Mouse (Mus musculus): ENCODE measurements at regions not wholly inside any gene's neighbourhood (a gene's known extent, or its start where the extent isn't known, plus 50 kb on each side); places are given as distances from the start of the nearest gene placed in this dataset.

- no peak for DNase-seq (ENCODE audit: low read depth, low spot score)
Observed at GRCm38 (mm10) chr4:105326989-105327388, 169.8 kb downstream of the Plpp3 start.

GRCm38 (mm10) chr4:105327711-105328471 lies 170.7 kb downstream of the Plpp3 start:
- no peak for DNase-seq (ENCODE audit: low read depth, low spot score)

DNA sequence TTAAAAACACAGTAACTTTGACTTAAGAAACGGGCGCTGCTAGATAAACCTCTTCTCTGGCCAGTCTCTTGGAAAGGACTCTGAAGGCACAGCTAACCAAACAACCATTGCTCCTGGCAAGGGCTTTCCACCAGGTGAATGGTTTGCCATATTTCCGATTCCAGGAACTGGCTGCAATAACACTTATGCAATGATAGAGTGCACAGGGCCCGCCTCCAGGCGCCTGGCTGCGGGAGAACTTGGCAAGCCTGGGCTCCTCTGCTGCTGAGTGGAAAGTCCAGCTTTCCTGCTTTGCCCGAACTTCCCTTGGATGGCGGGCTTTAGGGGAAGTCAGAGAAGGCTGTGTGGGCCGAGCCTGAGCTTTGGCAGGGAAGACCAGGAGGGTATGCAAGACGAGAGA lies 171.6 kb downstream of the Plpp3 start:
- DNase-seq (ENCODE audit: low read depth, low spot score) = no peak

- no peak for DNase-seq (ENCODE audit: low read depth, low spot score)
Observed at GRCm38 (mm10) chr4:105332081-105332480, 174.9 kb downstream of the Plpp3 start.

DNA sequence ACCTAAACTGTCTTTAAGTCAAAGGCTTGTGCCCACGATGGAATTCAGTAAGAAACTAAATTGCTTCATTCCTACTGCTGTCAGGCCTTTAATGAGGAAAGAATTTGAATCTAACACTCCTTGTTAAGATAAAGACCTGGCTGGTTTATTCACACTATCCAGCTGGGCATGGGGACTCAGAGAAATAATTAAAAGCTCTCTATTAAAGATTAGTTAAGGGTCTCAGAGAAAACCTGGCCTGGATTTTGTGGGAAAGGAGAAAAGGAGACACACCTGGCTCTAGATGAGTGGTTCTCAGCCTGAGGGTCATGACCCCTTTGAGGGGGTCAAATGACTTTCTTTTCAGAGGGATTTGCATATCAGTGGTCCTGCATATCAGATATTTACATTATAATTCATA lies 178.7 kb downstream of the Plpp3 start:
- DNase-seq (ENCODE audit: low read depth, low spot score) = no peak

DNA sequence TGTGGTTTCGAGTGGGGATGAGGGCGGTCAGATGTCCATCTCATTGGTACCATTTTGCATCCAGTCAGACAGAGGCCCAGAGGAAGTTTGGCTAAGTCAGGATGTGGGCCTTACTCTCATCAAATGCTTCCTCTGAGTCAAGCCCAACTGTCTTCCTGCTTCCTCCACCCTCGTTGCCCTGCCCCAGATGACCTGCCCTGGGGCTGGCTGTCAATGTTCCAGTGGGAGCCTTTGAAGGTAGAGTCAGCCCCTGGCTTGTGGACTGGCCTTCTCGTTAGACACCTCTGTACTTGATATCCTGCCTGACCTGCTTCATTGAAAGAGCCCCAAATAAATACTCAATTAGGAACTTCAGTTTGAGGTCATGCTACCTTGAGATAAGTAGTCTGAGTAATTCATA lies 179.4 kb downstream of the Plpp3 start:
- no peak for DNase-seq (ENCODE audit: low read depth, low spot score)

DNA sequence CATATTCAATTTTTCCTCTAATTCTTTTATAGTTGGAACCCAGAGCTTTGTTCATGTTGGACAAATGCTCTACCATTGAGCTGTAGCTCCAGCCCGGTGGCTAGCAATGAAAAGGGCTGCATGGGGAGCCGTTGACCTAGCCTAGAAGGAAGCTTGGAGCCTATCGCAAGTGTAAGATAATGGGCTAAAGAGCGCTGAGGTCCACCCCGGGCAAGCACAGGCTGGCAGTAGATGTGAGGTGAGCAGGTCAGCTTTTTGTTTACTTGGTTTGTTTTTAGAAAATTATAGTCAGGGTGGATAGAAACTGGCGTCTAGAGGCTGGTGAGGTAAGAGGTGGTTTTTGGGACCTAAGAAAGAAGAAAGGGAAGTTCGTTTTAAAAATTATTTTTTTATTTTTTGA lies 181.0 kb downstream of the Plpp3 start:
- DNase-seq (ENCODE audit: low read depth, low spot score) = no peak

DNA sequence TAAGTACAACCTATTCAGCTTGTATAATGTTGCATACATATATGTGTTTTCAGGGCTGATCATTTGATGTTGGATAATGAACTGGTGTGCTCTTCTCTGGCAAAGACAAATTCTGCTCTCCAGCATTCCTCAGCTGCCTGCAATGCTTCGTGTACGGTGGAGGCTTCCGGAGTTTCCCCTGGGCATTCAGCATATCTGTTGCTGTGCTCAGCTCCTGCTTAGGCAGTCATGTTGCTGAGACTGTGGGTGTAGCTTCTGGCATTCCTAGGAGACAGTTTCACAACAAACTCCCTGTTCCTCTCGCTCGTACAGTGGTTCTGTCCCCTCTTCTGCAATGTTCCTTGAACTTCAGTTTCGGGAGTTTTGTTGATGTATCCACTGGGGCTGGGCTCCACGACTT lies 181.7 kb downstream of the Plpp3 start:
- no peak for DNase-seq (ENCODE audit: low read depth, low spot score)

DNA sequence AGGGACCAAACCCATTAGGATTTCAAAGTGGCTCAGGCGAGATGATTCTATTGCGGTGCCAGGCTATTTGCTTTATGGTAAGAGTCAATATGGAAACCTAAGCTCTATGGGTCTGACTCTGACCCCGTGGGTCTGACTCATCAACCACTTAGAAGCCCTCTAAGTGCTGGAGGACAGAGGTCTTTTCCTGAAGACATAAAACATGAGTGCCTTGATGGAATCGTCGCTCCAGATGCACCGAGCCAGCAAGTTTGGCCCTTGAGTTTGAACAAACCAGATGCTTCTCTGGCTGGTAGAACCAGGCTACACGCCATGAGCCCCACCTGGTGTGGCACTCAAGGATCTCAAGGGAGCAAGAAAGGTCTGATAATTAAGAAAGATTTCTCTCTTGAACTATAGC lies 184.1 kb downstream of the Plpp3 start:
- no peak for DNase-seq (ENCODE audit: low read depth, low spot score)

DNA sequence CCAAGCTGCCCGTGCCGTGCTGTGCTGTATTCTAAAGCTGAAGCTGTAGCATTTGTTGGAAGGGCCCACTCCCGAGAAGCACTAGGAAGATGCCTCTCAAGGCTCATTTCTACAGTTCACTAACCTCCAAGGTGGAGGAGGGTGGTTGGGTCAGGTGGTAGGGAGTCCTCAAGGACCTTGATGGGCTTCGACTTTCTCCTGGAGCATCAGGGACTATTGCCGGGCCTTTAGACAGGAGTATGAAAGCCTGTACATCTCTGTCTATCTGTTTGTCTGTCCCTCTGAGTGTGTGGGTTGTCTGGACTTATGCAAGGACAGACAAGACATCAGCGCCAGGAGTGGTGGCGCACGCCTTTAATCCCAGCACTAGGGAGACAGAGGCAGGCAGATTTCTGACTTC lies 189.7 kb downstream of the Plpp3 start:
- no peak for DNase-seq (ENCODE audit: low read depth, low spot score)

- DNase-seq (ENCODE audit: low read depth, low spot score) = no peak
Observed at GRCm38 (mm10) chr4:105347911-105348310, 190.8 kb downstream of the Plpp3 start.

GRCm38 (mm10) chr4:105349316-105350207 lies 192.4 kb downstream of the Plpp3 start:
- DNase-seq (ENCODE audit: low read depth, low spot score) = no peak

DNA sequence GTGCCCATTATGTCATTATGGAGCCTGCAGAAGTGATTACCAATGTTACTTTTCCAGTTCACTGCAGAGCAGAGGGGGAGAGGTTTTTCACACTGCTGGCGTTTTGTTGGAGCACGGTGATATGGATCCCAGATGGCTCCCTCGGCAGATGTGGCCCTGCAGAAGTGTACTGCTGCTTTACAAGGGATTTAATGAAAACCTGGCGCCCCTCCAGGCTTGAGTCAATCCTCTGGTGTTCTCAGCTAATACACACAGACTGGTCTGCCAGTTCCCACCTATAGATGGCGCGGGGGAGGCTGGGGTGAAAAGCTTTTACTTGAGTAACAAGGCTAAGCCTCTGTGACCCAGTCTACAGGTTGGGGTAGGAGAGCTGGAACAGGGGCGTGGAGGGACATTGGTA lies 195.2 kb downstream of the Plpp3 start:
- DNase-seq (ENCODE audit: low read depth, low spot score) = no peak

DNA sequence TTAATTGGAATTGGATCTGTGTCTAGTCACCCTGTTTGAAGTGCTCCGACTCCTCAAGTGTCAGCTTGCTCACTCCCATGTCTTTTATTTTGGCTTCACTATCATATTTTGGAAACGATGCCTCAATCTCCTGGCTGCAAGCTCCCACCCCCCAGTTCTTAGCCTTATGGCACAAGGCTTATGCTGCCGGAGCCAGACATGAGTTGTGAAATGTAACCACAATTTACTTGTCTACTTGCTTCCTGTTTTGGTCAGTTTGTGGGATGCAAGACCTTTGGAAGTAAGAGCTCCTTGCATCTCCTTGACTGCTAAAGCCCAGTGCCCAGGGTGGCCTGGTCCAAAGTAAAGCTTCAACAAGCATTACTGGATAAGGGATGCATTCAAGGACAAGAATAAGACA lies 195.8 kb downstream of the Plpp3 start:
- no peak for DNase-seq (ENCODE audit: low read depth, low spot score)

- DNase-seq (ENCODE audit: low read depth, low spot score) = no peak
Observed at GRCm38 (mm10) chr4:105354097-105354496, 196.9 kb downstream of the Plpp3 start.

DNA sequence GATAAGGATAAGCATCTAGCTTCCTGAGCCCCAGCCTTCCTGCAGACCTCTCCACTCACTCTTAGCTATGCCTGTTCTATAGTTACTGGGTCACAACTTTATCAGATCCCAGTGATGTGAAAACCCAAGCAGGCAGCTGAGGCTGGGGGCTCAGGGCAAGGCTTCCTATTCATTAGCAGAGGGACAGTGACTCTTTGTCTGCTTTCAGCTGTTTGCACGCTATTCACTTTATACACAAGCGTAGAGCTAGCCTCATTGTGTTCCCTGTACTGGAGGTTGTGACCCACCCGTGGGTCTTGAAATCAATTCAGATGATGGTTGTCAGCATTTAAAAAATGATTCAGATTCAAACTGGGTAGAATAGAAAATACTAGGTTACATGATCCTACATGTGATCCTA lies 199.5 kb downstream of the Plpp3 start:
- no peak for DNase-seq (ENCODE audit: low read depth, low spot score)

DNA sequence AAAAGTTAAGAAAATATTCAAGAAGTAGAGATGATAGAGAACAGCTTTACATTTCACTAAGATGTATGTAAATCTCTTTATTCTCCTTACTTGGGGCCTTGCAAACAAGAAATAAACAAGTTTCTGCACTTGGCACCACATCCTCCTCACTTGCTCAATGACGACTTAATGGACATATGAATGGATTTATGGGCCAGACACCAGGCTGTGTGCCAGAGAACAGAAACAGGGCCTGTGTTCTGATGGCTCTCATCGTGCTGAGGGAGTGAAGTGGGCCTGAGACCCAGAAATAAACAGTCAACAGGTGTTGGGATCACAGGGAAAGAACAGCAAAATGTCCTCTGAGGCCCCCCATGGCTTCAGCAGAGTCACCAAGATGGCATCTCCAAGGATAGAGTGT lies 201.6 kb downstream of the Plpp3 start:
- DNase-seq (ENCODE audit: low read depth, low spot score) = no peak

DNA sequence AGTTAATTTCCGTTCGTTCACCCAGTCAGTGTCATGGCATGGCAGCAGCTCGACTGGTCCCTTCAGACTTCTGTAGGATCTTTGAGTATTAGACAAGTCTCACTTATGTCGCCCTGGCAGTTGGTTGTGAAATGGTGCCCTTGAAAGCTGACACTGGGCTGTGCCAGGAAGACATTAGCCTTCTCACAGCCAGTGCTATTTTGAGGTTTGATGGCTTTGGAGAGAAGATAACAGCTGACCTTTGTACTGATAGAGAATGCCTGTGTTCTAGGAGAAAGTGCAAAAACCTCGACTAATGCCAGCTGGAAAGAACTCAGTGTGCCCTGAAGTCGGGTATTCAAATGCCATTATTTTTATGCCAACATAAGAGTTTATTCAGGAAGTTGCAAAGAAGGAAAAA lies 207.3 kb downstream of the Plpp3 start:
- DNase-seq (ENCODE audit: low read depth, low spot score) = no peak

GRCm38 (mm10) chr4:105365076-105365475 lies 207.9 kb downstream of the Plpp3 start:
- DNase-seq (ENCODE audit: low read depth, low spot score) = no peak

DNA sequence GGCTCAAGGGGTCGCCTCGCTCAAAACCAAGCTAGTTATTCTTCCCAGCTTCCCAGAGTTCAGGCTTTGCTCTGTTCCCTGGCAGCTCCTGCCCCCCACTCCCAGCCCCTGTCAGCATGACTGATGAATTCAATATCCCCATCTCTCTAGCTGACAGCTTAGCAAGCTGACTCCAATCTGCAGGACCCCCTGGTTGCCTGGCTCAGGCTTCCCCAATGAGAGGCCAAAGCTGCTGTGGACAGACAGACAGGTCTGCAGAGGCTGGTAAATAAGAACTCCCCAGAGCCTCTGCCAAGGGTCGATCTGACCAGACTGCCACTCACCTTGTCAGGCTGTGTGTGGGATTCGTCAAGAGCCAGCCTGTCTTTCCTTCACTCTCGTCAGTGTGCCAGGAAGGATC lies 219.4 kb downstream of the Plpp3 start:
- no peak for DNase-seq (ENCODE audit: low read depth, low spot score)

DNA sequence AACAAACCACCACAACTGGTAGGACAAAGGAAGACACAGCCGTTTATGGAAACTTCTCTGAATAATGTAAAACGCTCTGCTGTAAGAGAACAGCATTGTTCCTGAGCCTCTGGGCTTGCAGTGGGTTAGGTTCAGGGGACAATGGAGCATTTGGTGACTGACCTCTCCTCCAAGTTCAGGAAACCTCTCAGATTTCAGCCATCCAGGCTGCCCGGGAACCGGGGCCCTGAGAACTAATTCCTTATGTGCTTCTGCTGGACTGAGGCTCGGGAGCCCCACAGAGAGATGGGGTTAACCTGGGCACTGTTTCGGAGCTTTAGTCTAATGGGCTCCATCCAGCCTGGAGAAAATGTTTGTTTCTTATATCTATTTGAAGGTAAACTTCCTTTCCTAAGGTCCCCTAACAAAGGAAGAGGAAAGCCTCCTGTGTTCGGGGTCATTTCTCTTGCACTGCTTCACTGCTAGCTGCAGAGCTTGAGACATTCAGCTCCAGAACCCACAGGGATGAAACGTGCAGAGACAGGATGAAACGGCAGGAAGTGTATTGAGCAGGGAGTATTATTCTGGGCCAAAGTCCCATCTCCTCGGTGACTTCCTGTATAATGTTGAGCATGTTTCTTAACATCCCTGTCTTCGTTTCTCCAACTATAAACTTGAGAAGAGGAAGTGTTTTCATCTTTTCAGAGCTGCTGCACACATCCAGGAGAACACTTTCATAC lies 220.5 kb downstream of the Plpp3 start:
- no peak for DNase-seq (ENCODE audit: low read depth, low spot score)

- no peak for DNase-seq (ENCODE audit: low read depth, low spot score)
Observed at GRCm38 (mm10) chr4:105384826-105385225, 227.7 kb downstream of the Plpp3 start.

Measured in CD4-positive, CD25-positive, alpha-beta regulatory T cell, adult 2 months (primary cell).